Mouse (Mus musculus): ENCODE measurements around the gene Thada.

The Thada gene

DNA sequence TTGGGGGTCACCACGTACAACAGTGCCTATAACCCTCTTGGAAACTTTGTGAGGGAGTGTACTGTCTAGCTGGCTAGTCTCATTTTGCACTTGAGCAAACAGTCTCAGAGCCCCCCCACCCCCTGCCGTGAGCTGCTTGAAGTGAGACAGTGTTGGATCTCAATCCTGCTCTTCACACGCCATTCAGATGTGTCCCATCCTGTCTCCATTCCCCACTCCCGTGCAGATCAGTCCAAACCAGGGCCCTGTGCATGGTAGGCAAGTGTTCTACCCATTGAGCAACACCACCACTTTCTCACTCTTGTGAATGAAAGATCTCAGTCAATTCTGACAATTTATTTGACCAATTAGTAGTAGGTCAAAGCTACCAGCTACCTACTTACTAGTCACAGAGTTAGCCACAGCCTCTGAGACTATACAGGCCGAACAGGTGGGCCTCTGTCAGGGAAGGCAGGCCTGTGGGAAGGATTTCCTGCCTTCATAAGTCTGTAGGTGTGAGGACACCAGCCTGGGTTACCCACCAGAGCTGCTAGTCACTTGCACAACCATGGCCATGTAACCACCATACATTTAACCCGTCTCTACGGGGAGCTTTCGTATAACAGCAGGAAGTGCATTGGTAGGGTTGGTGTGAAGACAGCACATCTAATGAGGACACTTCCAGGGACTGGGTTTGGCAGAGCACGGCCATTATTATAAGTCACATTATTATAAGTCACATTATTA lies 299.7 kb downstream of the Thada start:
- CTCF ChIA-PET: interaction anchor here in 1 of 4 experiments (1.2 kb wide), 1 partner anchor 10 kb away, joined by 4 read pairs; no protein-coding TSS in a partner anchor
- POLR2A ChIA-PET: interaction anchor here in 1 of 4 experiments (1.2 kb wide), 1 partner anchor 13 kb away, joined by 3 read pairs; no protein-coding TSS in a partner anchor

DNA sequence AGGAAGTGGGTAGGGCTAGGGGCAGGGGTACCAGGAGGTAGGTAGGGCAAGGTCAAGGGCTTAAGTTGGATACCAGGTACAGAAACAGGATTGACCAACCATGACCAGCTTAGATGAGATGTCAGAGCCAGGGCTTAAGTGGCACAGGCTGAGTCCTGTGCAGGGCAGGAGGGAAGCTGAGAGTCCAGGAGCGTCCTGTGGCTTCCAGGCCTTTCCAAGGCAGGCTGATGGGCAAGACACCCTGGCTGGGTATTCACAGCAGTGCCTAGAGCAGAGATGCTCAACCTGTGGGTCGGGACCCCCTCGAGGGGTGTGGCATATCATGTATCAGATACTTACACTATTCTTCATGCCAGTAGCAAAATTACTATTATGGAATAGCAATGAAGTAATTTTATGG lies 300.3 kb downstream of the Thada start:
- POLR2A ChIA-PET: interaction anchor here in 1 of 4 experiments (1.2 kb wide), 1 partner anchor 13 kb away, joined by 3 read pairs; no protein-coding TSS in a partner anchor
- CTCF ChIA-PET: no interaction called here

DNA sequence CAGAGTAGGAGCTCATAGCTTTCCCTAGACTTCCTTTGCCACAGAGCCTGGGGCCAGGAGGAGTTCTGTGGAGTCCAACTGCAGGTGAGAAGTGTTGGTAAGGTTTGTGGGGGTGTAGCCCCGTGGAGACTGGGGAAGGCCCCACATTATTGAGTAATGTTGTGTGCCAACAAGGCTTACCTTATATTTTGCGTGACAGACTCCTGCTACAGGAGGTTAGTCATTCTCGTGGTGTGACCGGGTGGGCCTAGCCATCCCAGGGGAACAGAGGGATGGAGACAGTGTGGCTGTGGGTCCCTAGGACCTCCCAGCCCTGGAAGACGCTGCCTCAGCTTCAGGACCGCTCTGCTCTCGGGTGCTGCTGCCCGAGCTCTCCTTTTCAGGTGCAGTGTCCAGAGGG lies 301.9 kb downstream of the Thada start:
- CTCF ChIA-PET: interaction anchor here in 2 of 4 experiments (0.5 to 1.1 kb wide), 3 partner anchors 50 to 695 kb away, joined by 3 to 15 read pairs (median 3); no protein-coding TSS in a partner anchor
- POLR2A ChIA-PET: interaction anchor here in 3 of 4 experiments (0.5 to 1.6 kb wide), 8 partner anchors 9 to 157 kb away, joined by 3 to 8 read pairs (median 3); no protein-coding TSS in a partner anchor

GRCm38 (mm10) chr17:84163066-84163785 lies 302.8 kb downstream of the Thada start:
- POLR2A ChIA-PET: interaction anchor here in 3 of 4 experiments (0.5 to 1.6 kb wide), 9 partner anchors 9 to 156 kb away, joined by 3 to 8 read pairs (median 3); no protein-coding TSS in a partner anchor
- CTCF ChIA-PET: no interaction called here

DNA sequence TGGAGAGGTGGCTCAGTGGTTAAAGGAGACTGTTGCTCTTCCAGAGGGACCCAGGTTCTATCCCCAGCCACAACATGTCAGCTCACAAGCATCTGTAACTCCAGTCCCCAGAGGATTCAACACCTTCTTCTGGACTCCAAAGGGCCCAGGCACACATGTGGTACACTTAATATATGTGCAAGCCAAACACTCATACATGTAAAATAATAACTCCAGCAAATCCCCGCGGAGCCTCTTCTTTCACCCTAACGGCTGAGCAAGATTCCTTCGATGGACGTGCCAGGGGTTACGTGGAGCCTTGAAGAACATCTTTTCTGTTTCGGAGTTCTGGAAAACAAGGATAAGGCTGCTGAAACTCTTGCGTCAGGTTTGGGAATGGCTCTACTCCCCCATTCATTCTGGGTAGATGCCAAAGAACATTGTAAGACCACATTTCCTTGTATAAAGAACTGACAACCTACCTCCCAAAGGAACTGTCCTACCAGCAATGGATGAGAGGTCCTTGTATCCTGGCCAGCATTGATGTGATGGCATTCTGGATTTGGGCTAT lies 303.7 kb downstream of the Thada start:
- ChIA-PET CTCF (no interaction called here), POLR2A (interaction anchor here in 3 of 4 experiments (0.6 to 1.6 kb wide), 3 partner anchors 14 to 47 kb away, joined by 3 to 5 read pairs (median 4); no protein-coding TSS in a partner anchor)

DNA sequence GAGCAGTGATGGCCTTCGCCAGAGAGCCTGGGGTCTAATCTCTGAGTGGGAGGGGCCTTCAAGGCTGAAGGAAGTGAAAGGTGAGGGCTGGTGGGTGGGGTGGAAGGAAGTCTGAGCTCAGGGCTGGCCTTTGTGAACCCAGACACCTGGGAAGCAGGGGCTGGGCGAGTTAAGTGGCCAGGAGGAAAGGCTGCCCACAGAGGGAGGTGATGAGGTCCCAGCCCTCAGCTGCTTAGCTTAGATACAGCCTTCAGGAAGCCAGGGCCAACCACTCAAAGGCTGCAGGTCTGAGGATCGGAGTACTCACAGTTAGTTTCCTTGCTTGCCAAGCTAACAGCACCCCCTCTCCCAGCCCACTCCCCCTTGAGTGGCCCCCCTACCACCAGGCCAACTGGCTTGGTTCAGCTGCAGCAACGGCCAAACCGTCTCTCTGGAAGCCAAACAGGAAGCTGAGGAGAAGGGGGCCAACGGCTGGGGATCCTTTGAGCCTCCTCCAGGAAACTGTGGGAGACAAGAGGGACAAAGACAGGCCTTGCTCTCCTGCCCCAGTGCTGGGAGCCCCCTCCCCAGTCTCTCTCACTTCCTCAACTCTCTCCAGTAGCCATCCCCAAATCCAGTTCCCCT lies 304.7 kb downstream of the Thada start:
- POLR2A ChIA-PET: no interaction called here
- CTCF ChIA-PET: interaction anchor here in 2 of 4 experiments (0.7 to 0.9 kb wide), 2 partner anchors 47 to 48 kb away, joined by 3 to 4 read pairs; no protein-coding TSS in a partner anchor

DNA sequence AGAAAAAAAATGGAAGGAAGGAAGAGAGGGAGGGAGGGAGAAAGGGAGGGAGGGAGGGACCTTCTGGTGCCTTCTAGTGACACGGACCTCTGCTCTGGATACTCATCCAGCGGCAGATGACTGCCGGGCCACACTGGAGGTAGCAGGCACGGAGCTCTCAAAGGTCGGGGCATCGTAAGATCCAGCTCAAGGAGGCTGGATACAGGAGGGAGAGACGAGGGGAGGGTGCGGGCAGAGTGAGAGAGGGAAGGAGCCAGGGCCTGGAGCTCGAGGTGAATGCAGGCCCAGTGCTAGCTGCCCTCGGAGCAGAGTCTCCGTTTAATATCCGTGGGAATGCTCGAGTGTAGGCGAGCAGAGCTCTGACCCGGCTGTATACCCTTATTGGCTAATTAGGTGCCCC lies 307.1 kb downstream of the Thada start:
- POLR2A ChIA-PET: interaction anchor here in 2 of 4 experiments (0.6 to 2.2 kb wide), 9 partner anchors 13 to 130 kb away, joined by 3 to 6 read pairs (median 3); no protein-coding TSS in a partner anchor
- CTCF ChIA-PET: interaction anchor here in 2 of 4 experiments (0.9 kb wide), 3 partner anchors 27 to 151 kb away, joined by 3 to 4 read pairs (median 4); no protein-coding TSS in a partner anchor

DNA sequence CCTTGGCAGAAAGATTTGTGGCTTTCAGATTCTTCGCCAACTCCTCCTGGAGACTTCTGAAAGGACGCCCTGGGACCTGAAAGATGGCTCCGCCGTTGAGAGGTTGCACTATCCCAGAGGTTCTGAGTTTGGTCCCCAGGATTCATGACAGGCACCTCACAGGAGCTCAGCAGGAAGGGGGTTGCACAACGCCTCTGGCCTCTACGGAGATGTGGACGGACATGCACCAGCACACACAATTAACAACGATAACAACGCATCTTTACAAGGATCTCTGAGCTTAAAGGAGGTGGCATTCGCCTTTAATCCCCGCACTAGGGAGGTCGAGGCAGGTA lies 307.6 kb downstream of the Thada start:
- POLR2A ChIA-PET: interaction anchor here in 2 of 4 experiments (0.6 to 2.2 kb wide), 13 partner anchors 9 to 130 kb away, joined by 3 to 7 read pairs (median 4); no protein-coding TSS in a partner anchor
- CTCF ChIA-PET: interaction anchor here in 1 of 4 experiments (0.5 to 0.9 kb wide), 2 partner anchors 28 to 446 kb away, joined by 3 read pairs; no protein-coding TSS in a partner anchor

GRCm38 (mm10) chr17:84157743-84158460 lies 308.1 kb downstream of the Thada start:
- CTCF ChIA-PET: interaction anchor here in 1 of 4 experiments (0.5 to 0.9 kb wide), 2 partner anchors 28 to 447 kb away, joined by 3 read pairs; no protein-coding TSS in a partner anchor
- POLR2A ChIA-PET: interaction anchor here in 2 of 4 experiments (0.6 to 2.2 kb wide), 10 partner anchors 8 to 94 kb away, joined by 3 to 7 read pairs (median 4); no protein-coding TSS in a partner anchor

- ChIA-PET CTCF (interaction anchor here in 1 of 4 experiments (0.6 kb wide), 1 partner anchor 115 kb away, joined by 8 read pairs; no protein-coding TSS in a partner anchor), POLR2A (interaction anchor here in 3 of 4 experiments (0.6 to 2.2 kb wide), 11 partner anchors 7 to 526 kb away, joined by 3 to 7 read pairs (median 5); no protein-coding TSS in a partner anchor)
These were observed 309.0 kb downstream of the Thada start for GRCm38 (mm10) chr17:84156748-84157742.

DNA sequence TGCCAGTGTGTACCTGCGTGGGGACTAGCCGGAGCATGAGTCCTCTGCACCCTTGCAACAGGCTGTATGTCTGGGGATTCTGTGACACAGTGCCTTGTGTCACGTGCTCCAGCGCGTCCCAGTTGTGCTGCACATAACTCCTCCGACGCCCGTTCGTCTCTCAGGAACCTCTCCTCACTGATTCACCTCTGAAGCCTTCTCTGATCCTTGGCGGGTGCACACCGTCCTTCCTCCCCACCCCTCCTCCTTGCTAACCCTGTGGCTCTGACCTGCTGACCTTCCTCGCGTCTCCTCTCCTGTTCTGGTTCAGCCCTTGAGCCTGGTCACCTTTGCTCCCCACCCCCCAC lies 309.8 kb downstream of the Thada start:
- ChIA-PET CTCF (no interaction called here), POLR2A (interaction anchor here (0.6 to 1.6 kb wide), 6 partner anchors 15 to 525 kb away, joined by 3 to 6 read pairs (median 4); no protein-coding TSS in a partner anchor)

- CTCF ChIA-PET: interaction anchor here in 1 of 4 experiments (1.4 kb wide), 1 partner anchor 42 kb away, joined by 4 read pairs; no protein-coding TSS in a partner anchor
These were observed 310.3 kb downstream of the Thada start for GRCm38 (mm10) chr17:84155516-84156226.

DNA sequence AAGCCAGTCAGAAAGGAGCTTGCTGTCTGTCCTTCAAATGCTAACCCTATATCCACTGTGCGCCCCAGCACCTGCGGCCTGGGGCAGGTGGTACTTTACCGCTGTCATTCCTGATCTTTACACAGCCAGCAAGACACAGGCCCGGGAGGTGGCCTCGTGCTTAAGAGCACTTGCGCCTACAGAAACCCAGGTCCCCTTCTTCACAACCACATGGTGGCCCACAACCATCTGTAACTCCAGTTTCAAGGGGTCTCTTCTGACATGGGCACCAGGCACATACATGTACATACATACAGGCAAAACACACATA lies 311.0 kb downstream of the Thada start:
- ChIA-PET POLR2A (interaction anchor here in 1 of 4 experiments (1.1 to 1.3 kb wide), 3 partner anchors 9 to 41 kb away, joined by 3 to 4 read pairs (median 3); no protein-coding TSS in a partner anchor), CTCF (interaction anchor here in 2 of 4 experiments (0.7 to 1.4 kb wide), 2 partner anchors 22 to 41 kb away, joined by 3 to 4 read pairs; no protein-coding TSS in a partner anchor)

More at GRCm38 (mm10) chr17:84155516-84156226, 310.3 kb downstream of the Thada start:
- POLR2A ChIA-PET: interaction anchor here in 3 of 4 experiments (0.8 to 1.6 kb wide), 5 partner anchors 15 to 41 kb away, joined by 3 to 6 read pairs (median 5); no protein-coding TSS in a partner anchor

DNA sequence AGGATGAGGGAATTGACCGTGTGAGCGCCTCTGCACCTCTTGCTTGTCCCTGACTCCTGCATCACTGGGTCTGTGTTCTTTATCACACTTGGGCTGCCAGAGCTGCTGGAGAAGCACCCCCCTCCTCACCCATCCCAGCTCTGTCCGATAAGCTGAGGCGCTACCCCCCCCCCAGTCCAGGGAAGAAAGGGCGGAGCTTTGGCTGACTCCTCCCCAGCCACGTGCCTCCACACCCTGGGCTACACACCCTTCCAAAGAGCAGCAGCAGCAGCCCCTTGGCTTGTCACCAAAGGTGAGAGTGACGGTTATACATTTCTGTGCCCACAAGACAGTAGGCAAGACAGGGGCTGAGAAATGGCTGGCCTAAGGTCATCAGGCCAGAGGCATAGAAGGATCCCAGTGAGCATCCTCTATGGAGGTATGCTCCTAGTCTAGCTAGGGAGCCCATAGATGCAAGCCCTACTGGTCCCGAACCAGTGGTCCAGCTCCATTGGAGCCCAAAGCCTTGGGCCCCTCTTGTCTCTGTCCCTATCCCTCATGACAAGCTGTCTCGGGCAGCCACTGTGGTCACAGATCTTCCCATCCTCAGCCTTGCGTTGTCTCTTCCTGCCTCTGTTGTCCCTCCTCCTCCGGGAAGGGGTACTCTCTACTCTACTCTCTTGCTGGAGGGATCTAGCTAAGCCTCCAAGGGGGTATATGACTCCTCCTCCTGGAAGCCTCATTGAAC lies 311.5 kb downstream of the Thada start:
- ChIA-PET CTCF (interaction anchor here in 3 of 4 experiments (0.6 to 1.4 kb wide), 3 partner anchors 21 to 41 kb away, joined by 3 to 4 read pairs (median 3); no protein-coding TSS in a partner anchor), POLR2A (interaction anchor here in 1 of 4 experiments (1.1 to 1.3 kb wide), 3 partner anchors 10 to 40 kb away, joined by 3 to 4 read pairs (median 3); no protein-coding TSS in a partner anchor)
